Mouse (Mus musculus): ENCODE data around the gene Mfap5. TPM values are rescaled to one million over a fixed set of nuclear protein-coding genes. Genes with fewer than 3 reads are reported as not detected.
"Not testable (repeated sequence)": the region's sequence is repeated elsewhere in the genome, so short reads cannot be mapped to it uniquely, and the experiment has no call there.

Gene Mfap5
- total and polyA plus RNA-seq, 2 experiments = 0.18 TPM; not detected in 1

GRCm38 (mm10) chr6:122505041-122505440 lies 604 bp upstream of the Mfap5 start:
- Histone ChIP-seq H3K27ac (replicated peaks; ENCODE audit: insufficient read depth, low read depth, low read length) (no peak overlapping the region), H3K27me3 (ENCODE audit: control insufficient read depth, insufficient read depth, low read length) (no peaks in the 10 kb centered on the region; the same call in 1 of the 2 replicates), H3K79me2 (ENCODE audit: control insufficient read depth, insufficient read depth, low read length) (no peaks in the 10 kb centered on the region), H3K9ac (ENCODE audit: low read depth, low read length) (no peak overlapping the region), H3K36me3 (ENCODE audit: control insufficient read depth, insufficient read depth, low read length) (no peaks in the 10 kb centered on the region), H3K4me1 (ENCODE audit: control insufficient read depth, insufficient read depth, low read length) (no peaks in the 10 kb centered on the region), H3K4me3 (ENCODE audit: insufficient read depth, low read depth, low read length) (no peak overlapping the region)
- TF ChIP-seq CTCF (IDR thresholded peaks at IDR 0.05; ENCODE audit: low read depth, low read length) = no peak
- no peak for TF ChIP-seq POLR2A (IDR thresholded peaks at IDR 0.05; ENCODE audit: extremely low read depth, insufficient read depth, low read length)
- DNase-seq (ENCODE audit: extremely low read depth, low read depth, low spot score) = no peak
- WGBS = 73% methylated on average over 4 of the region's 4 CpGs

- Histone ChIP-seq H3K79me2 (ENCODE audit: control insufficient read depth, insufficient read depth, low read length) (no peaks in the 10 kb centered on the region), H3K4me3 (ENCODE audit: insufficient read depth, low read depth, low read length) (no peak overlapping the region), H3K9ac (ENCODE audit: low read depth, low read length) (no peak overlapping the region), H3K27ac (replicated peaks; ENCODE audit: insufficient read depth, low read depth, low read length) (no peak overlapping the region), H3K27me3 (ENCODE audit: control insufficient read depth, insufficient read depth, low read length) (no peaks in the 10 kb centered on the region), H3K4me1 (ENCODE audit: control insufficient read depth, insufficient read depth, low read length) (no peaks in the 10 kb centered on the region), H3K36me3 (ENCODE audit: control insufficient read depth, insufficient read depth, low read length) (no peaks in the 10 kb centered on the region)
- no peak for DNase-seq (ENCODE audit: extremely low read depth, low read depth, low spot score)
- TF ChIP-seq CTCF (IDR thresholded peaks at IDR 0.05; ENCODE audit: low read depth, low read length) (no peak), POLR2A (IDR thresholded peaks at IDR 0.05; ENCODE audit: extremely low read depth, insufficient read depth, low read length) (no peak)
- WGBS = 77% methylated on average over 8 of the region's 8 CpGs
Measured at GRCm38 (mm10) chr6:122508494-122508893, 2.8 kb downstream of the Mfap5 start.

GRCm38 (mm10) chr6:122512914-122513878 lies 7.6 kb downstream of the Mfap5 start:
- Histone ChIP-seq H3K4me3 (ENCODE audit: insufficient read depth, low read depth, low read length) (no peak overlapping the region), H3K27ac (replicated peaks; ENCODE audit: insufficient read depth, low read depth, low read length) (no peak overlapping the region), H3K79me2 (ENCODE audit: control insufficient read depth, insufficient read depth, low read length) (no peaks in the 10 kb centered on the region), H3K9ac (ENCODE audit: low read depth, low read length) (no peak overlapping the region), H3K36me3 (ENCODE audit: control insufficient read depth, insufficient read depth, low read length) (no peaks in the 10 kb centered on the region), H3K27me3 (ENCODE audit: control insufficient read depth, insufficient read depth, low read length) (no peaks in the 10 kb centered on the region), H3K4me1 (ENCODE audit: control insufficient read depth, insufficient read depth, low read length) (no peaks in the 10 kb centered on the region)
- TF ChIP-seq CTCF (IDR thresholded peaks at IDR 0.05; ENCODE audit: low read depth, low read length) (no peak), POLR2A (IDR thresholded peaks at IDR 0.05; ENCODE audit: extremely low read depth, insufficient read depth, low read length) (no peak)
- 61% methylated on average over 12 of the region's 12 CpGs for whole genome bisulfite sequencing
- DNase-seq (ENCODE audit: extremely low read depth, low read depth, low spot score) = no peak

GRCm38 (mm10) chr6:122514312-122514711 lies 8.7 kb downstream of the Mfap5 start:
- no peak for DNase-seq (ENCODE audit: extremely low read depth, low read depth, low spot score)
- TF ChIP-seq POLR2A (IDR thresholded peaks at IDR 0.05; ENCODE audit: extremely low read depth, insufficient read depth, low read length) = no peak
- TF ChIP-seq CTCF (IDR thresholded peaks at IDR 0.05; ENCODE audit: low read depth, low read length) = no peak
- H3K27me3 ChIP-seq (ENCODE audit: control insufficient read depth, insufficient read depth, low read length) = no peaks in the 10 kb centered on the region
- no peak overlapping the region for H3K4me3 ChIP-seq (ENCODE audit: insufficient read depth, low read depth, low read length)
- WGBS = 64% methylated on average over 3 of the region's 3 CpGs
- H3K27ac ChIP-seq (replicated peaks; ENCODE audit: insufficient read depth, low read depth, low read length) = no peak overlapping the region
- H3K4me1 ChIP-seq (ENCODE audit: control insufficient read depth, insufficient read depth, low read length) = no peaks in the 10 kb centered on the region
- no peak overlapping the region for H3K9ac ChIP-seq (ENCODE audit: low read depth, low read length)
- no peaks in the 10 kb centered on the region for H3K79me2 ChIP-seq (ENCODE audit: control insufficient read depth, insufficient read depth, low read length)
- H3K36me3 ChIP-seq (ENCODE audit: control insufficient read depth, insufficient read depth, low read length) = no peaks in the 10 kb centered on the region

- H3K9ac ChIP-seq (ENCODE audit: low read depth, low read length); H3K27me3 ChIP-seq (ENCODE audit: control insufficient read depth, insufficient read depth, low read length); H3K27ac ChIP-seq (replicated peaks; ENCODE audit: insufficient read depth, low read depth, low read length); H3K4me1 ChIP-seq (ENCODE audit: control insufficient read depth, insufficient read depth, low read length); H3K79me2 ChIP-seq (ENCODE audit: control insufficient read depth, insufficient read depth, low read length); H3K4me3 ChIP-seq (ENCODE audit: insufficient read depth, low read depth, low read length); DNase-seq (ENCODE audit: extremely low read depth, low read depth, low spot score); H3K36me3 ChIP-seq (ENCODE audit: control insufficient read depth, insufficient read depth, low read length): not testable (repeated sequence)
- WGBS = 95% methylated on average over 2 of the region's 2 CpGs
Measured at GRCm38 (mm10) chr6:122515762-122516161, 10.1 kb downstream of the Mfap5 start.

- Histone ChIP-seq H3K27ac (replicated peaks; ENCODE audit: insufficient read depth, low read depth, low read length) (no peak overlapping the region), H3K9ac (ENCODE audit: low read depth, low read length) (no peak overlapping the region), H3K27me3 (ENCODE audit: control insufficient read depth, insufficient read depth, low read length) (no peaks in the 10 kb centered on the region), H3K36me3 (ENCODE audit: control insufficient read depth, insufficient read depth, low read length) (no peaks in the 10 kb centered on the region), H3K4me1 (ENCODE audit: control insufficient read depth, insufficient read depth, low read length) (no peaks in the 10 kb centered on the region), H3K79me2 (ENCODE audit: control insufficient read depth, insufficient read depth, low read length) (no peaks in the 10 kb centered on the region), H3K4me3 (ENCODE audit: insufficient read depth, low read depth, low read length) (no peak overlapping the region)
- WGBS = 55% methylated on average over 1 of the region's 1 CpGs
- no peak for TF ChIP-seq CTCF (IDR thresholded peaks at IDR 0.05; ENCODE audit: low read depth, low read length)
- no peak for TF ChIP-seq POLR2A (IDR thresholded peaks at IDR 0.05; ENCODE audit: extremely low read depth, insufficient read depth, low read length)
- no peak for DNase-seq (ENCODE audit: extremely low read depth, low read depth, low spot score)
Measured at GRCm38 (mm10) chr6:122517668-122518067, 12.0 kb downstream of the Mfap5 start.

Measured in liver, adult 2 months (tissue).